14 mouse cellular contexts compared by ENCODE assay signal in genomic region chr13:108856776-108857435, GRCm38 (mm10).
DNase-seq lines count a peak whose midpoint lies in the region; ATAC-seq and TF ChIP-seq lines count a peak whose summit lies in the region.
"Had no signal": no experiment of that assay in that cellular context is flagged by ENCODE, and none has a peak within 500 bp of the region (broad histone marks: within the 10 kb centered on the region; RNA-seq: fewer than 3 reads in every experiment).

No protein-coding gene starts in this region.

- H3K4me1 ChIP-seq in kidney, adult 2 months (ENCODE audit: control insufficient read depth, insufficient read depth, low read length): peaks cover 12% of the 10 kb centered on the region; the same call in 1 of the 2 replicates
- peaks cover 12% of the 10 kb centered on the region for H3K4me1 ChIP-seq in liver, embryonic 12.5 days
- H3K4me1 ChIP-seq in limb, embryonic 10.5 days: peaks cover 8% of the 10 kb centered on the region
- H3K4me1 ChIP-seq: embryonic facial prominence, embryonic 15.5 days had no signal

- peak overlapping the region; percentile 40 for H3K4me2 ChIP-seq in liver, embryonic 12.5 days
- H3K4me2 ChIP-seq: embryonic facial prominence, embryonic 15.5 days had no signal

- no peaks in the 10 kb centered on the region for H3K36me3 ChIP-seq in kidney, adult 2 months (ENCODE audit: control insufficient read depth, insufficient read depth, low read length)
- H3K36me3 ChIP-seq in liver, embryonic 12.5 days: no peaks in the 10 kb centered on the region
- no peaks in the 10 kb centered on the region for H3K36me3 ChIP-seq in limb, embryonic 10.5 days
- H3K36me3 ChIP-seq: embryonic facial prominence, embryonic 15.5 days had no signal

- H3K27ac ChIP-seq in kidney, adult 2 months (ENCODE audit: insufficient read depth, low read depth, low read length): peak overlapping the region; percentile 97
- no peak overlapping the region for H3K27ac ChIP-seq in liver, embryonic 12.5 days
- no peak overlapping the region for H3K27ac ChIP-seq in limb, embryonic 10.5 days
- H3K27ac ChIP-seq: embryonic facial prominence, embryonic 15.5 days; kidney, postnatal 0 days had no signal

- peak; percentile 12 for DNase-seq in cerebellum, adult 9-11 months
- no peak for DNase-seq in cerebellum, adult 8-10 months
- peak; percentile 39 for DNase-seq in MEL-GATA-1-ER (ENCODE audit: extremely low read depth, low read depth)
- peak; percentile 95 for DNase-seq in kidney, adult 2 months
- no peak for DNase-seq in spleen, postnatal 14 days (ENCODE audit: low spot score in 2 of 2)
- DNase-seq in gastrocnemius, postnatal 25 days: no peak
- DNase-seq in limb, embryonic 10.5 days (ENCODE audit: low spot score): no peak
- DNase-seq: B cell, adult 2 months; lung, postnatal 14 days; retina, postnatal 1 day had no signal

- TF ChIP-seq POLR2A in kidney, adult 2 months (IDR thresholded peaks at IDR 0.05; ENCODE audit: low read depth, low read length): no peak

- 35% methylated on average over 6 of the region's 6 CpGs for WGBS in kidney, adult 2 months
- 29% methylated on average over 6 of the region's 6 CpGs for WGBS in liver, embryonic 12.5 days (ENCODE audit: insufficient replicate concordance)
- WGBS in limb, embryonic 10.5 days: 87% methylated on average over 6 of the region's 6 CpGs

- no peak for TF ChIP-seq CTCF in kidney, adult 2 months (conservative IDR thresholded peaks at IDR 0.05; ENCODE audit: insufficient read depth, insufficient read length, low read depth, low read length)

- H3K9ac ChIP-seq in liver, embryonic 12.5 days: no peak overlapping the region
- H3K9ac ChIP-seq: embryonic facial prominence, embryonic 15.5 days had no signal

- no peaks in the 10 kb centered on the region for H3K9me3 ChIP-seq in liver, embryonic 12.5 days (replicated peaks)
- H3K9me3 ChIP-seq in limb, embryonic 10.5 days (replicated peaks): no peaks in the 10 kb centered on the region
- H3K9me3 ChIP-seq: embryonic facial prominence, embryonic 15.5 days had no signal

- peak; percentile 93 for ATAC-seq in liver, embryonic 12.5 days
- ATAC-seq: Patski had no signal

- no peaks in the 10 kb centered on the region for H3K27me3 ChIP-seq in kidney, adult 2 months (replicated peaks; ENCODE audit: control insufficient read depth, insufficient read depth, low read length)
- no peaks in the 10 kb centered on the region for H3K27me3 ChIP-seq in liver, embryonic 12.5 days (replicated peaks)
- no peaks in the 10 kb centered on the region for H3K27me3 ChIP-seq in limb, embryonic 10.5 days (ENCODE audit: low read depth, poor library complexity, severe bottlenecking)
- H3K27me3 ChIP-seq: embryonic facial prominence, embryonic 15.5 days; Patski had no signal

- peak overlapping the region; percentile 27; the same call in 1 of the 2 replicates for H3K4me3 ChIP-seq in kidney, adult 2 months (ENCODE audit: insufficient read depth, low read depth, low read length)
- H3K4me3 ChIP-seq in liver, embryonic 12.5 days: no peak overlapping the region
- H3K4me3 ChIP-seq in limb, embryonic 10.5 days: no peak overlapping the region
- H3K4me3 ChIP-seq: embryonic facial prominence, embryonic 15.5 days had no signal

Comparison
In these comparisons a context has a peak if more than half of its experiments do, and no peak if none do; other contexts are left out.
1. DNase-seq: peak in cerebellum, adult 9-11 months (single experiment), MEL-GATA-1-ER (single experiment) and kidney, adult 2 months (single experiment); none in cerebellum, adult 8-10 months (single experiment), spleen, postnatal 14 days (0 of 2), gastrocnemius, postnatal 25 days (single experiment) and limb, embryonic 10.5 days (single experiment).